Mouse (Mus musculus): ENCODE data around the gene P3h3. TPM values are rescaled to one million over a fixed set of nuclear protein-coding genes. Genes with fewer than 3 reads are reported as not detected.
"Not testable (repeated sequence)": the region's sequence is repeated elsewhere in the genome, so short reads cannot be mapped to it uniquely, and the experiment has no call there.

P3h3 gene
- polyA plus RNA-seq, 1 experiment from 2014 or later: 13.4 TPM

GRCm38 (mm10) chr6:124810566-124811402 lies 46.8 kb downstream of the P3h3 start:
- ATAC-seq; H3K4me3 ChIP-seq (ENCODE audit: low read depth, low read length); H3K36me3 ChIP-seq (ENCODE audit: control insufficient read depth, insufficient read depth, low read length); H3K9ac ChIP-seq (ENCODE audit: low read depth, low read length); H3K9me3 ChIP-seq (replicated peaks; ENCODE audit: control insufficient read depth, low read length, poor library complexity, severe bottlenecking); H3K27me3 ChIP-seq (ENCODE audit: control insufficient read depth, insufficient read depth, low read depth, low read length); H3K4me2 ChIP-seq (ENCODE audit: low read length); H3K27ac ChIP-seq (ENCODE audit: low read length): not testable (repeated sequence)
- H3K4me1 ChIP-seq (ENCODE audit: control insufficient read depth, insufficient read depth, low read length): peaks cover 47% of the 10 kb centered on the region
- 85% methylated on average over 11 of the region's 11 CpGs for WGBS

- 44% methylated on average over 14 of the region's 14 CpGs for WGBS
- peaks cover 48% of the 10 kb centered on the region for H3K4me1 ChIP-seq (ENCODE audit: control insufficient read depth, insufficient read depth, low read length)
- peak overlapping the region; percentile 88 for H3K4me2 ChIP-seq (ENCODE audit: low read length)
- no peaks in the 10 kb centered on the region for H3K27me3 ChIP-seq (ENCODE audit: control insufficient read depth, insufficient read depth, low read depth, low read length)
- ATAC-seq: no peak
- peak overlapping the region; percentile 79 for H3K27ac ChIP-seq (ENCODE audit: low read length)
- peaks cover 6% of the 10 kb centered on the region; the same call in 1 of the 2 replicates for H3K36me3 ChIP-seq (ENCODE audit: control insufficient read depth, insufficient read depth, low read length)
- peak overlapping the region; percentile 54 for H3K4me3 ChIP-seq (ENCODE audit: low read depth, low read length)
- peak overlapping the region; percentile 68 for H3K9ac ChIP-seq (ENCODE audit: low read depth, low read length)
- H3K9me3 ChIP-seq (replicated peaks; ENCODE audit: control insufficient read depth, low read length, poor library complexity, severe bottlenecking): no peaks in the 10 kb centered on the region
Observed at GRCm38 (mm10) chr6:124809775-124810538, 47.6 kb downstream of the P3h3 start.

GRCm38 (mm10) chr6:124809052-124809774 lies 48.3 kb downstream of the P3h3 start:
- Histone ChIP-seq H3K4me2 (ENCODE audit: low read length) (peak overlapping the region; percentile 88), H3K36me3 (ENCODE audit: control insufficient read depth, insufficient read depth, low read length) (peaks cover 6% of the 10 kb centered on the region; the same call in 1 of the 2 replicates), H3K4me1 (ENCODE audit: control insufficient read depth, insufficient read depth, low read length) (peaks cover 42% of the 10 kb centered on the region), H3K9me3 (replicated peaks; ENCODE audit: control insufficient read depth, low read length, poor library complexity, severe bottlenecking) (no peaks in the 10 kb centered on the region), H3K9ac (ENCODE audit: low read depth, low read length) (peak overlapping the region; percentile 68), H3K4me3 (ENCODE audit: low read depth, low read length) (peak overlapping the region; percentile 54), H3K27me3 (ENCODE audit: control insufficient read depth, insufficient read depth, low read depth, low read length) (no peaks in the 10 kb centered on the region), H3K27ac (ENCODE audit: low read length) (peak overlapping the region; percentile 79)
- WGBS: under 1% methylated on average over 35 of the region's 35 CpGs
- ATAC-seq: no peak

- Histone ChIP-seq H3K4me2 (ENCODE audit: low read length) (peak within 1 kb of the TSS; percentile 88), H3K9ac (ENCODE audit: low read depth, low read length) (peak within 1 kb of the TSS; percentile 68), H3K27ac (ENCODE audit: low read length) (peak within 1 kb of the TSS; percentile 79), H3K36me3 (ENCODE audit: control insufficient read depth, insufficient read depth, low read length) (peaks cover 6% of the 10 kb centered on the region; the same call in 1 of the 2 replicates), H3K9me3 (replicated peaks; ENCODE audit: control insufficient read depth, low read length, poor library complexity, severe bottlenecking) (no peaks in the 10 kb centered on the region), H3K4me1 (ENCODE audit: control insufficient read depth, insufficient read depth, low read length) (peaks cover 41% of the 10 kb centered on the region), H3K4me3 (ENCODE audit: low read depth, low read length) (peak within 1 kb of the TSS; percentile 54), H3K27me3 (ENCODE audit: control insufficient read depth, insufficient read depth, low read depth, low read length) (no peaks in the 10 kb centered on the region)
- WGBS: 5% methylated on average over 28 of the region's 29 CpGs
- ATAC-seq: peak; percentile 3; the same call in 1 of the 2 replicates
Observed at GRCm38 (mm10) chr6:124808358-124809012, 49.1 kb downstream of the P3h3 start, which contains the start of gene Spsb2. Spsb2 (plus strand) TSS chr6:124808661.

GRCm38 (mm10) chr6:124807986-124808357 lies 49.6 kb downstream of the P3h3 start:
- no peak overlapping the region for H3K27ac ChIP-seq (ENCODE audit: low read length)
- H3K4me1 ChIP-seq (ENCODE audit: control insufficient read depth, insufficient read depth, low read length): peaks cover 41% of the 10 kb centered on the region
- 88% methylated on average over 6 of the region's 6 CpGs for WGBS
- ATAC-seq: no peak
- peak overlapping the region; percentile 54 for H3K4me3 ChIP-seq (ENCODE audit: low read depth, low read length)
- H3K36me3 ChIP-seq (ENCODE audit: control insufficient read depth, insufficient read depth, low read length): peaks cover 6% of the 10 kb centered on the region; the same call in 1 of the 2 replicates
- H3K9me3 ChIP-seq (replicated peaks; ENCODE audit: control insufficient read depth, low read length, poor library complexity, severe bottlenecking): no peaks in the 10 kb centered on the region; the same call in 1 of the 2 replicates
- H3K9ac ChIP-seq (ENCODE audit: low read depth, low read length): peak overlapping the region; percentile 68; the same call in 1 of the 2 replicates
- H3K4me2 ChIP-seq (ENCODE audit: low read length): peak overlapping the region; percentile 88
- H3K27me3 ChIP-seq (ENCODE audit: control insufficient read depth, insufficient read depth, low read depth, low read length): no peaks in the 10 kb centered on the region

- Histone ChIP-seq H3K36me3 (ENCODE audit: control insufficient read depth, insufficient read depth, low read length) (peaks cover 6% of the 10 kb centered on the region; the same call in 1 of the 2 replicates), H3K27me3 (ENCODE audit: control insufficient read depth, insufficient read depth, low read depth, low read length) (no peaks in the 10 kb centered on the region), H3K4me3 (ENCODE audit: low read depth, low read length) (no peak overlapping the region), H3K4me1 (ENCODE audit: control insufficient read depth, insufficient read depth, low read length) (peaks cover 38% of the 10 kb centered on the region), H3K9ac (ENCODE audit: low read depth, low read length) (no peak overlapping the region), H3K27ac (ENCODE audit: low read length) (no peak overlapping the region), H3K4me2 (ENCODE audit: low read length) (no peak overlapping the region), H3K9me3 (replicated peaks; ENCODE audit: control insufficient read depth, low read length, poor library complexity, severe bottlenecking) (no peaks in the 10 kb centered on the region; the same call in 1 of the 2 replicates)
- WGBS: 92% methylated on average over 4 of the region's 4 CpGs
- ATAC-seq: no peak
Observed at GRCm38 (mm10) chr6:124807366-124807765, 50.2 kb downstream of the P3h3 start.

- 71% methylated on average over 7 of the region's 7 CpGs for WGBS
- H3K4me2 ChIP-seq (ENCODE audit: low read length): peak overlapping the region; percentile 71
- no peaks in the 10 kb centered on the region; the same call in 1 of the 2 replicates for H3K9me3 ChIP-seq (replicated peaks; ENCODE audit: control insufficient read depth, low read length, poor library complexity, severe bottlenecking)
- H3K27ac ChIP-seq (ENCODE audit: low read length): peak overlapping the region; percentile 90
- H3K36me3 ChIP-seq (ENCODE audit: control insufficient read depth, insufficient read depth, low read length): peaks cover 3% of the 10 kb centered on the region; the same call in 1 of the 2 replicates
- H3K9ac ChIP-seq (ENCODE audit: low read depth, low read length): peak overlapping the region; percentile 30; the same call in 1 of the 2 replicates
- no peaks in the 10 kb centered on the region for H3K27me3 ChIP-seq (ENCODE audit: control insufficient read depth, insufficient read depth, low read depth, low read length)
- H3K4me3 ChIP-seq (ENCODE audit: low read depth, low read length): peak overlapping the region; percentile 41; the same call in 1 of the 2 replicates
- no peak for ATAC-seq
- H3K4me1 ChIP-seq (ENCODE audit: control insufficient read depth, insufficient read depth, low read length): peaks cover 32% of the 10 kb centered on the region
Observed at GRCm38 (mm10) chr6:124806446-124807140, 51.0 kb downstream of the P3h3 start.
